Mouse (Mus musculus): ENCODE data around the gene Slc25a27. TPM values are rescaled to one million over a fixed set of nuclear protein-coding genes. Genes with fewer than 3 reads are reported as not detected.

The Slc25a27 gene
- polyA plus RNA-seq, 2 experiments: 21.4 to 28.1 TPM

- no peak within 1 kb of the TSS for H3K27ac ChIP-seq (replicated peaks; ENCODE audit: low read depth, low read length)
- H3K4me1 ChIP-seq (ENCODE audit: control insufficient read depth, insufficient read depth, low read length): peaks cover 6% of the 10 kb centered on the region
- no peaks in the 10 kb centered on the region for H3K36me3 ChIP-seq (ENCODE audit: control insufficient read depth, insufficient read depth, low read length)
- H3K9ac ChIP-seq (ENCODE audit: low read depth, low read length, severe bottlenecking): peak within 1 kb of the TSS; percentile 41
- WGBS: 7% methylated on average over 50 of the region's 83 CpGs
- H3K4me2 ChIP-seq (replicated peaks; ENCODE audit: low read depth, low read length, severe bottlenecking): peak within 1 kb of the TSS; percentile 72
- DNase-seq (ENCODE audit: low spot score) (no peak), ATAC-seq (ENCODE audit: low FRiP score, low read depth) (no peak; the same call in 1 of the 2 replicates)
- H3K4me3 ChIP-seq (replicated peaks; ENCODE audit: low read length): peak within 1 kb of the TSS; percentile 41
- no peak for TF ChIP-seq POLR2A (IDR thresholded peaks at IDR 0.05; ENCODE audit: borderline replicate concordance, extremely low read depth, insufficient read depth, insufficient read length)
- H3K9me3 ChIP-seq (ENCODE audit: control insufficient read depth, low read length): no peaks in the 10 kb centered on the region
- H3K27me3 ChIP-seq (ENCODE audit: control insufficient read depth, insufficient read depth, low read length): peaks cover 31% of the 10 kb centered on the region
Measured at GRCm38 (mm10) chr17:43629496-43630426, 37.3 kb downstream of the Slc25a27 start, which contains the start of gene Tdrd6. Tdrd6 (minus strand) TSS chr17:43630299.

- no peaks in the 10 kb centered on the region for H3K36me3 ChIP-seq (ENCODE audit: control insufficient read depth, insufficient read depth, low read length)
- no peak for TF ChIP-seq POLR2A (IDR thresholded peaks at IDR 0.05; ENCODE audit: borderline replicate concordance, extremely low read depth, insufficient read depth, insufficient read length)
- H3K9ac ChIP-seq (ENCODE audit: low read depth, low read length, severe bottlenecking): no peak overlapping the region
- H3K4me3 ChIP-seq (replicated peaks; ENCODE audit: low read length): peak overlapping the region; percentile 41
- DNase-seq (ENCODE audit: low spot score) (no peak), ATAC-seq (ENCODE audit: low FRiP score, low read depth) (no peak)
- peak overlapping the region; percentile 72 for H3K4me2 ChIP-seq (replicated peaks; ENCODE audit: low read depth, low read length, severe bottlenecking)
- H3K4me1 ChIP-seq (ENCODE audit: control insufficient read depth, insufficient read depth, low read length): peaks cover 6% of the 10 kb centered on the region
- H3K27me3 ChIP-seq (ENCODE audit: control insufficient read depth, insufficient read depth, low read length): peaks cover 31% of the 10 kb centered on the region
- no peaks in the 10 kb centered on the region for H3K9me3 ChIP-seq (ENCODE audit: control insufficient read depth, low read length)
- WGBS: 20% methylated on average over 24 of the region's 24 CpGs
- H3K27ac ChIP-seq (replicated peaks; ENCODE audit: low read depth, low read length): no peak overlapping the region
Measured at GRCm38 (mm10) chr17:43629026-43629495, 38.0 kb downstream of the Slc25a27 start.

GRCm38 (mm10) chr17:43628246-43628645 lies 38.8 kb downstream of the Slc25a27 start:
- 91% methylated on average over 10 of the region's 10 CpGs for WGBS
- no peak overlapping the region for H3K4me2 ChIP-seq (replicated peaks; ENCODE audit: low read depth, low read length, severe bottlenecking)
- no peak overlapping the region for H3K27ac ChIP-seq (replicated peaks; ENCODE audit: low read depth, low read length)
- H3K9me3 ChIP-seq (ENCODE audit: control insufficient read depth, low read length): no peaks in the 10 kb centered on the region
- peaks cover 31% of the 10 kb centered on the region for H3K27me3 ChIP-seq (ENCODE audit: control insufficient read depth, insufficient read depth, low read length)
- no peak for DNase-seq (ENCODE audit: low spot score)
- TF ChIP-seq POLR2A (IDR thresholded peaks at IDR 0.05; ENCODE audit: borderline replicate concordance, extremely low read depth, insufficient read depth, insufficient read length): no peak
- H3K36me3 ChIP-seq (ENCODE audit: control insufficient read depth, insufficient read depth, low read length): no peaks in the 10 kb centered on the region
- H3K4me1 ChIP-seq (ENCODE audit: control insufficient read depth, insufficient read depth, low read length): peaks cover 6% of the 10 kb centered on the region
- ATAC-seq (ENCODE audit: low FRiP score, low read depth): no peak
- H3K4me3 ChIP-seq (replicated peaks; ENCODE audit: low read length): no peak overlapping the region
- no peak overlapping the region for H3K9ac ChIP-seq (ENCODE audit: low read depth, low read length, severe bottlenecking)

- no peak overlapping the region for H3K9ac ChIP-seq (ENCODE audit: low read depth, low read length, severe bottlenecking)
- H3K4me3 ChIP-seq (replicated peaks; ENCODE audit: low read length): no peak overlapping the region
- ATAC-seq (ENCODE audit: low FRiP score, low read depth): no peak
- no peak overlapping the region for H3K27ac ChIP-seq (replicated peaks; ENCODE audit: low read depth, low read length)
- no peak for DNase-seq (ENCODE audit: low spot score)
- H3K9me3 ChIP-seq (ENCODE audit: control insufficient read depth, low read length): no peaks in the 10 kb centered on the region
- H3K27me3 ChIP-seq (ENCODE audit: control insufficient read depth, insufficient read depth, low read length): no peaks in the 10 kb centered on the region
- TF ChIP-seq POLR2A (IDR thresholded peaks at IDR 0.05; ENCODE audit: borderline replicate concordance, extremely low read depth, insufficient read depth, insufficient read length): no peak
- no peaks in the 10 kb centered on the region for H3K4me1 ChIP-seq (ENCODE audit: control insufficient read depth, insufficient read depth, low read length)
- H3K36me3 ChIP-seq (ENCODE audit: control insufficient read depth, insufficient read depth, low read length): no peaks in the 10 kb centered on the region
- 87% methylated on average over 10 of the region's 10 CpGs for WGBS
- no peak overlapping the region for H3K4me2 ChIP-seq (replicated peaks; ENCODE audit: low read depth, low read length, severe bottlenecking)
Measured at GRCm38 (mm10) chr17:43622076-43622475, 44.9 kb downstream of the Slc25a27 start.

- 83% methylated on average over 9 of the region's 9 CpGs for WGBS
- H3K9me3 ChIP-seq (ENCODE audit: control insufficient read depth, low read length): no peaks in the 10 kb centered on the region
- H3K4me2 ChIP-seq (replicated peaks; ENCODE audit: low read depth, low read length, severe bottlenecking): no peak overlapping the region
- H3K36me3 ChIP-seq (ENCODE audit: control insufficient read depth, insufficient read depth, low read length): no peaks in the 10 kb centered on the region
- no peaks in the 10 kb centered on the region for H3K27me3 ChIP-seq (ENCODE audit: control insufficient read depth, insufficient read depth, low read length)
- no peak overlapping the region for H3K9ac ChIP-seq (ENCODE audit: low read depth, low read length, severe bottlenecking)
- H3K4me1 ChIP-seq (ENCODE audit: control insufficient read depth, insufficient read depth, low read length): no peaks in the 10 kb centered on the region
- no peak overlapping the region for H3K4me3 ChIP-seq (replicated peaks; ENCODE audit: low read length)
- H3K27ac ChIP-seq (replicated peaks; ENCODE audit: low read depth, low read length): no peak overlapping the region
- no peak for TF ChIP-seq POLR2A (IDR thresholded peaks at IDR 0.05; ENCODE audit: borderline replicate concordance, extremely low read depth, insufficient read depth, insufficient read length)
- DNase-seq (ENCODE audit: low spot score): no peak
- no peak for ATAC-seq (ENCODE audit: low FRiP score, low read depth)
Measured at GRCm38 (mm10) chr17:43619156-43619555, 47.9 kb downstream of the Slc25a27 start.

Data from limb, embryonic 14.5 days (tissue).